Mouse (Mus musculus) splenic B cell, adult 2 months (primary cell): ENCODE measurements at regions not wholly inside any gene's neighbourhood (a gene's known extent, or its start where the extent isn't known, plus 50 kb on each side); places are given as distances from the start of the nearest gene placed in this dataset.

Experiments
- DNase-seq: peaks from one replicate; pipeline ENCODE4 v3.0.0-alpha.2; 2011; ENCODE audit warnings: low read depth, low spot score
- H3K27me3 ChIP-seq: 2 replicates; pipeline ENCODE4 v1.6.1; 2012; ENCODE audit warnings: mild to moderate bottlenecking, low read length, moderate library complexity, mixed read lengths; ENCODE audit not compliant: control insufficient read depth, poor library complexity, insufficient read depth, severe bottlenecking
- H3K36me3 ChIP-seq: 2 replicates; pipeline ENCODE4 v1.6.1; 2012; ENCODE audit warnings: mild to moderate bottlenecking, low read length, moderate library complexity, mixed read lengths; ENCODE audit not compliant: control insufficient read depth, poor library complexity, insufficient read depth, severe bottlenecking

- Histone ChIP-seq H3K36me3 (no peaks in the 10 kb centered on the region), H3K27me3 (no peaks in the 10 kb centered on the region)
- no peak for DNase-seq
Measured at GRCm38 (mm10) chr6:39283761-39284415, 77.3 kb upstream of the Kdm7a start.

- Histone ChIP-seq H3K27me3 (no peaks in the 10 kb centered on the region), H3K36me3 (no peaks in the 10 kb centered on the region)
- no peak for DNase-seq
Measured at GRCm38 (mm10) chr6:39278317-39278716, 71.7 kb upstream of the Kdm7a start.

GRCm38 (mm10) chr6:39274774-39275502 lies 68.3 kb upstream of the Kdm7a start:
- Histone ChIP-seq H3K27me3 (no peaks in the 10 kb centered on the region), H3K36me3 (no peaks in the 10 kb centered on the region)
- no peak for DNase-seq

GRCm38 (mm10) chr6:39273427-39273826 lies 66.8 kb upstream of the Kdm7a start:
- Histone ChIP-seq H3K36me3 (no peaks in the 10 kb centered on the region), H3K27me3 (no peaks in the 10 kb centered on the region)
- peak; percentile 23 for DNase-seq

GRCm38 (mm10) chr6:39270457-39270856 lies 63.9 kb upstream of the Kdm7a start:
- Histone ChIP-seq H3K27me3 (no peaks in the 10 kb centered on the region), H3K36me3 (no peaks in the 10 kb centered on the region)
- DNase-seq, result no peak

- DNase-seq, result no peak
- H3K36me3 ChIP-seq, result no peaks in the 10 kb centered on the region
- H3K27me3 ChIP-seq, result no peaks in the 10 kb centered on the region
Measured at GRCm38 (mm10) chr6:39269706-39270105, 63.1 kb upstream of the Kdm7a start.

- no peaks in the 10 kb centered on the region for H3K27me3 ChIP-seq
- DNase-seq, result peak; percentile 22
- H3K36me3 ChIP-seq, result no peaks in the 10 kb centered on the region
Measured at GRCm38 (mm10) chr6:39268647-39269428, 62.2 kb upstream of the Kdm7a start.

- Histone ChIP-seq H3K36me3 (no peaks in the 10 kb centered on the region), H3K27me3 (no peaks in the 10 kb centered on the region)
- DNase-seq, result no peak
Measured at GRCm38 (mm10) chr6:39264722-39265121, 58.1 kb upstream of the Kdm7a start.

GRCm38 (mm10) chr6:39263615-39264014 lies 57.0 kb upstream of the Kdm7a start:
- no peaks in the 10 kb centered on the region for H3K36me3 ChIP-seq
- DNase-seq, result no peak

GRCm38 (mm10) chr6:39261951-39262350 lies 55.4 kb upstream of the Kdm7a start:
- DNase-seq, result no peak
- Histone ChIP-seq H3K36me3 (no peaks in the 10 kb centered on the region), H3K27me3 (no peaks in the 10 kb centered on the region)

More at GRCm38 (mm10) chr6:39263615-39264014, 57.0 kb upstream of the Kdm7a start:
- no peaks in the 10 kb centered on the region for H3K27me3 ChIP-seq

- Histone ChIP-seq H3K36me3 (no peaks in the 10 kb centered on the region), H3K27me3 (no peaks in the 10 kb centered on the region)
- DNase-seq, result no peak
Measured at GRCm38 (mm10) chr6:39260480-39260879, 53.9 kb upstream of the Kdm7a start.

GRCm38 (mm10) chr6:39259129-39259528 lies 52.5 kb upstream of the Kdm7a start:
- peak; percentile 72 for DNase-seq
- Histone ChIP-seq H3K27me3 (no peaks in the 10 kb centered on the region), H3K36me3 (no peaks in the 10 kb centered on the region)

GRCm38 (mm10) chr6:39258656-39259055 lies 52.1 kb upstream of the Kdm7a start:
- no peak for DNase-seq
- Histone ChIP-seq H3K27me3 (no peaks in the 10 kb centered on the region), H3K36me3 (no peaks in the 10 kb centered on the region)

- DNase-seq, result peak; percentile 39
- H3K27me3 ChIP-seq, result no peaks in the 10 kb centered on the region
Measured at GRCm38 (mm10) chr6:39257667-39258395, 51.2 kb upstream of the Kdm7a start.

More at GRCm38 (mm10) chr6:39257667-39258395, 51.2 kb upstream of the Kdm7a start:
- no peaks in the 10 kb centered on the region for H3K36me3 ChIP-seq
